In genomic region chr6:58972873-58973272, GRCm38 (mm10) we compare ENCODE assay signal across 22 mouse cellular contexts. TPM values are rescaled to one million over a fixed set of nuclear protein-coding genes. Genes with fewer than 3 reads are reported as not detected.
DNase-seq lines count a peak whose midpoint lies in the region; ATAC-seq and TF ChIP-seq lines count a peak whose summit lies in the region.
"Had no signal": no experiment of that assay in that cellular context is flagged by ENCODE, and none has a peak within 500 bp of the region (broad histone marks: within the 10 kb centered on the region; RNA-seq: fewer than 3 reads in every experiment).

No protein-coding gene starts in this region.

- TF ChIP-seq POLR2A in small intestine, adult 2 months (IDR thresholded peaks at IDR 0.05; ENCODE audit: low read depth, low read length): no peak

- no peaks in the 10 kb centered on the region for H3K9me3 ChIP-seq in intestine, embryonic 15.5 days
- no peaks in the 10 kb centered on the region for H3K9me3 ChIP-seq in intestine, embryonic 16.5 days (ENCODE audit: control insufficient read depth, low read length)
- H3K9me3 ChIP-seq: embryonic facial prominence, embryonic 10.5 days; embryonic facial prominence, embryonic 12.5 days; forebrain, embryonic 13.5 days; forebrain, embryonic 15.5 days had no signal

- WGBS in intestine, embryonic 15.5 days: 64% methylated on average over 1 of the region's 1 CpGs
- WGBS in intestine, embryonic 16.5 days: 60% methylated on average over 1 of the region's 1 CpGs
- 28% methylated on average over 1 of the region's 1 CpGs for WGBS in small intestine, adult 2 months

- H3K9ac ChIP-seq in intestine, embryonic 15.5 days: no peak overlapping the region
- no peak overlapping the region for H3K9ac ChIP-seq in intestine, embryonic 16.5 days (ENCODE audit: low read depth, low read length)
- H3K9ac ChIP-seq: embryonic facial prominence, embryonic 12.5 days; forebrain, embryonic 13.5 days; forebrain, embryonic 15.5 days; forebrain, postnatal 0 days had no signal

- H3K36me3 ChIP-seq in intestine, embryonic 15.5 days: no peaks in the 10 kb centered on the region
- H3K36me3 ChIP-seq in intestine, embryonic 16.5 days (ENCODE audit: control insufficient read depth, insufficient read depth, low read length): no peaks in the 10 kb centered on the region
- peaks cover 5% of the 10 kb centered on the region for H3K36me3 ChIP-seq in small intestine, adult 2 months (ENCODE audit: control insufficient read depth, insufficient read depth, low read length)
- H3K36me3 ChIP-seq: embryonic facial prominence, embryonic 10.5 days; embryonic facial prominence, embryonic 12.5 days; forebrain, embryonic 15.5 days had no signal

- no peak for DNase-seq in urinary bladder, adult 18-20 months (ENCODE audit: low spot score in 2 of 2)
- no peak for DNase-seq in thymus, postnatal 25 days
- no peak for DNase-seq in adrenal gland, postnatal 4 days (ENCODE audit: low spot score in 2 of 2)
- DNase-seq: adrenal gland, adult 2 months; adrenal gland, postnatal 14 days; adrenal gland, postnatal 36 days; cerebellum, adult 11 months; cerebellum, adult 18-20 months; cerebellum, adult 8-10 months; cerebellum, adult 9-11 months; cerebellum, postnatal 14 days; cerebellum, postnatal 36 days; embryo, embryonic 11 days; forebrain, postnatal 0 days had no signal

- ATAC-seq in intestine, embryonic 15.5 days: peak; percentile 80
- ATAC-seq in intestine, embryonic 16.5 days: peak; percentile 78
- ATAC-seq: forebrain, embryonic 13.5 days; forebrain, embryonic 15.5 days; forebrain, postnatal 0 days had no signal

- no peak overlapping the region for H3K4me2 ChIP-seq in intestine, embryonic 15.5 days (replicated peaks)
- no peak overlapping the region for H3K4me2 ChIP-seq in intestine, embryonic 16.5 days (ENCODE audit: low read depth, low read length)
- H3K4me2 ChIP-seq: embryonic facial prominence, embryonic 12.5 days; forebrain, embryonic 13.5 days; forebrain, embryonic 15.5 days had no signal

- no peak overlapping the region for H3K27ac ChIP-seq in intestine, embryonic 15.5 days
- H3K27ac ChIP-seq in intestine, embryonic 16.5 days (ENCODE audit: low read length): no peak overlapping the region
- peak overlapping the region; percentile 60 for H3K27ac ChIP-seq in small intestine, adult 2 months (ENCODE audit: insufficient read depth, low read depth, low read length)
- H3K27ac ChIP-seq: embryonic facial prominence, embryonic 10.5 days; embryonic facial prominence, embryonic 12.5 days; forebrain, embryonic 13.5 days; forebrain, embryonic 15.5 days had no signal

- H3K27me3 ChIP-seq in intestine, embryonic 15.5 days (replicated peaks): no peaks in the 10 kb centered on the region
- no peaks in the 10 kb centered on the region for H3K27me3 ChIP-seq in intestine, embryonic 16.5 days (replicated peaks; ENCODE audit: control insufficient read depth, insufficient read depth, low read length)
- H3K27me3 ChIP-seq in small intestine, adult 2 months (ENCODE audit: control insufficient read depth, insufficient read depth, low read length): no peaks in the 10 kb centered on the region
- H3K27me3 ChIP-seq: embryonic facial prominence, embryonic 12.5 days; forebrain, embryonic 13.5 days; forebrain, embryonic 15.5 days had no signal

- H3K4me1 ChIP-seq in intestine, embryonic 15.5 days (replicated peaks): no peaks in the 10 kb centered on the region
- H3K4me1 ChIP-seq in intestine, embryonic 16.5 days (ENCODE audit: control insufficient read depth, insufficient read depth, low read length): peaks cover 4% of the 10 kb centered on the region; the same call in 1 of the 2 replicates
- peaks cover 18% of the 10 kb centered on the region; the same call in 1 of the 2 replicates for H3K4me1 ChIP-seq in small intestine, adult 2 months (ENCODE audit: control insufficient read depth, insufficient read depth, insufficient read length, low read length)
- H3K4me1 ChIP-seq: embryonic facial prominence, embryonic 10.5 days; embryonic facial prominence, embryonic 12.5 days; forebrain, embryonic 13.5 days; forebrain, embryonic 15.5 days had no signal

- no peak for TF ChIP-seq CTCF in small intestine, adult 2 months (IDR thresholded peaks at IDR 0.05; ENCODE audit: extremely low read depth, insufficient read length, insufficient replicate concordance, low read depth, low read length)

- H3K4me3 ChIP-seq in intestine, embryonic 15.5 days (replicated peaks): no peak overlapping the region
- no peak overlapping the region for H3K4me3 ChIP-seq in intestine, embryonic 16.5 days (ENCODE audit: low read length)
- H3K4me3 ChIP-seq in small intestine, adult 2 months (ENCODE audit: low read depth, low read length): no peak overlapping the region
- H3K4me3 ChIP-seq: embryonic facial prominence, embryonic 10.5 days; embryonic facial prominence, embryonic 12.5 days; forebrain, embryonic 13.5 days; forebrain, embryonic 15.5 days had no signal

RNA-seq across cellular contexts. Expression of gene Fam13a, which starts 51.5 kb away (rescaled TPM):
- polyA plus RNA-seq in intestine, embryonic 15.5 days (2015; fragmentation: Nextera tagmentation; extraction: Ambion mirVana): 14.5 and 14.9 TPM in 2 replicates
- 16.1 and 16.8 TPM in 2 replicates for polyA plus RNA-seq in intestine, embryonic 16.5 days (2015; fragmentation: Nextera tagmentation; extraction: Ambion mirVana)
- polyA plus RNA-seq in small intestine, adult 2 months (2012; rRNA removed): 1.3 and 2.5 TPM in 2 replicates
- 10 to 100 TPM; 20.0 to 20.7 TPM for total RNA-seq in adrenal gland, postnatal 4 days (2021)
- total RNA-seq: MEL had no signal
